Mouse (Mus musculus) liver, embryonic 14.5 days (tissue): ENCODE results near the gene Slc25a36.

ENCODE experiments used
- CTCF ChIP-seq: IDR thresholded peaks from 2 replicates; pipeline ENCODE4 v1.5.1; 2016; ENCODE audit warnings: antibody characterized with exemption, low read depth, control low read depth
- EP300 ChIP-seq: IDR thresholded peaks from 2 replicates; pipeline ENCODE4 v1.6.1; 2016; ENCODE audit warnings: antibody characterized with exemption, low read depth

DNA sequence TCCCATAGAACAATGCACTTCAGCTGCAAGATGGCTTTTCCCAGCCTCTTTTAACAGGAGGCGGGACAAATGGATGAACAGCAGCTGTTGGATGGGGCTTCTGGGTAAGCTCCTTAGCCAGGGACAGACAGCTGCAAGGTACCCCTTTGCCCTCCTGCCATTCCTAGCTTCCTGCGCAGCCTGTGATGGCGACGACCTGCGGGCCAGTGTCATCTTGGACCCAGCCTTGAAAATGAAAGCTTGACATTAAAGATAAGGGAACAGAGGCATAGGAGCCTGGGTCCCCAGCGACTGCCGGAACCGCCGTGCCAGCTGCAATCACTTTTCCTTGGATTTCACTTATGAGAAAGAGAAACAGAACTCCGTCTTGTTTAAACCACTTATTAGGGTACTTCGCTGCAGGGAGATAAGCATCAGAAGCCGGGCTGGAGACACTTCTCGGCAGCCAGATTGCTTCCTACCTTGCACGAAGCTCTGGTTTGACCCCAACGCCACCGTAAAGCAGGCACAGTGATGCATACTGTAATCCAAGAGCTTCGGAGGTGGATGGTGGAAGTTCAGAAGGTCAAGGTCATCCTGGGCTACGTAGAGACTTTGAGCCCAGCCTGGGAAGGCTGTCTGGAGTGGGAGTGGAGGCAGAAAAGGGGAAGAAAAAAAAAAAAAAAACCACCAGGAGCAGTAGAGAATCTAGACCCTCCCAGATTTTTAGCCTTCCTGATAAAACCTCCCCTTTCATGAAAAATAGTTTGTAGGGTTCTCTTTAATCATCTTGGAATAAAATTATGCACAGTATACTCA is 54.2 kb downstream of the Slc25a36 start:
- TF ChIP-seq CTCF (no peak), EP300 (no peak)
